Mouse (Mus musculus): ENCODE measurements around the gene Vwf.

Gene Vwf

DNA sequence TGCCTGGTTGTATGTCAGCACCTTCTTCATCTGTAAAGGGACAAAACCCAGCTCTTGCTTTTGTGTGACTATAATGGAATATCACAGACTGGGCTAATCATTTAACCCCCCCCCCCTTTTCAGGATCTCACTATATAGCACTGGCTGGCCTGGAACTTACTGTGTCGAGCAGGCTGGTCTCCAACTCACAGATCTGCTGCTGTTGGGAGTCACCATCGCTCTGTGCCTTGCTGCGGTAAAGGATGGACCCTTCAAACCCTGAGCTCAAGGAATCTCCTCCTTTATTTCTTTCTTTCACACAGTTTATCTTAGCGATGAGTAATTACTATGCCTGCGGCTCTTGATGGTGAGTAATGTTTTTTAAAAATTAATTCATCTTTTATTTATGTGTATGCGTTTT, at the start of gene Vwf:
Gene Vwf (plus strand): TSS at position 301 of the 400 bp plus-strand sequence.
- DNase-seq (ENCODE audit: low read depth), result no peak

DNA sequence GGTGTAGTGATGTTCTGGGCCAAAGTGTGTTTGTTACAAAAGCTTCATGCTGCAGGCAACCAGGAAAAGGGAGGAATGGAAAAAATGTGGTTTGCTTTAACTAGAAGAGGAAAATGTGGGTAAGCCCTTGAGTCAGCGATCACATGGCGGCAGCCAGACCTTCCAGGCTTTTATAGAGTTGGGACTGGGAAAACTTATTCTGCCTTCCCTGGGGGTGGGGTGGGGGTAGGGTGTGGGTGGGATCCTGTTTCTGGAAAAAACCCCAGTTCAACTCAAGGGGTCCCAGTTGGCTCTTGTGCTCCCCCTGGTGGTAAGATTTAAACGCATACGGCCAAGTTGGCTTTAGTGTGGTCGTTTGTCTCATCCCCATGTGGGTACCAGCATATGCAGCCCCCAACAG, 48.5 kb upstream of the Vwf start:
- DNase-seq (ENCODE audit: low read depth), result no peak

DNA sequence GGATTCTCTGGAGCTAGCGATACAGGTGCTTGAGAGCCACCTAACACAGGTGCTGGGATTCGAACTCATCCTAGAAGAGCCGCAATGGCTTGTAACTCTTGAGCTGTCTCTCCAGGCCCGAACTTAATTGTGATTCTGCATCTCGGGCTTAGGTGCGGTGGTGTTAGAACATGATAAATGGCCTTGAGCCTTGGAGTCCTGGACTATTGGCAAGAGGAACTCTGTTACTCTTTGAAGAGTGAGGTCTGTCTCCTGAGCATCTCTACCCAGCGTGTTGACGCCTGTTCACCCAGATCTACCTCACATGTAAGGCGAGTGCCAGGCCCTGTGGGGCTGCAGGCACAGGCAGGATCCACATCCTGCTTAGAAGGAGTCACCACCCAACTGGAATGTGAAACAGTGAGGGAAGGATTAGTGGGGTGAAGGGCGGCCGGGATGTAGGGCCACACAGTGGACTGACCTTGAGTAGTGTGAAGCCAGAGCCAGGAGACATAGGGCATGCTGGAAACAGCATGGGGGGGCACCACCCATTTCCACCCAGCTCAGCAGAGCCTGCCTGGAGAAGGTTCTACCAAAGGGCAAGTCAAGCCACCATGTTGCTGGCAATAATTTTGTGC, 43.3 kb upstream of the Vwf start:
- DNase-seq (ENCODE audit: low read depth), result no peak

- no peak for DNase-seq (ENCODE audit: low read depth)
Measured at GRCm38 (mm10) chr6:125504622-125505355, 41.8 kb upstream of the Vwf start.

DNA sequence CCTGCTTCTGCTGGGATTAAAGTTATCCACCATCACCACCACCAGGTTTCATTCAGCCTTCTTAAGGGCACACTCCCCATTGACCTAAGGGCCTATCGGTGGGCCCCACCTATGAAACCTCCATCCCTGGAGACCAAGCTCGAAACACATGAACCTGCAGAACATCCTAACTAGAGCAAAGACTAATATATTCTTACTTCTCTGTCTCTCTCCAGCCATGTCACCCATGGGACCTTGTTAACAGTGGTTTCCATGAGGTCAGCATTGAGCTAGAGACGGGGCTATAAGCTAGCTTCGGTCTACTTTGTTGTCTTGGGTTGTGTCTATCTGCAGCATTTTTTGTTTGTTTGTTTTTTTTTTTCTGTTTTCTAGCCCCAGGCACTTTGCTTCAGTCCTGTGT, 40.1 kb upstream of the Vwf start:
- no peak for DNase-seq (ENCODE audit: low read depth)

- no peak for DNase-seq (ENCODE audit: low read depth)
Measured at GRCm38 (mm10) chr6:125509783-125510182, 36.8 kb upstream of the Vwf start.

DNA sequence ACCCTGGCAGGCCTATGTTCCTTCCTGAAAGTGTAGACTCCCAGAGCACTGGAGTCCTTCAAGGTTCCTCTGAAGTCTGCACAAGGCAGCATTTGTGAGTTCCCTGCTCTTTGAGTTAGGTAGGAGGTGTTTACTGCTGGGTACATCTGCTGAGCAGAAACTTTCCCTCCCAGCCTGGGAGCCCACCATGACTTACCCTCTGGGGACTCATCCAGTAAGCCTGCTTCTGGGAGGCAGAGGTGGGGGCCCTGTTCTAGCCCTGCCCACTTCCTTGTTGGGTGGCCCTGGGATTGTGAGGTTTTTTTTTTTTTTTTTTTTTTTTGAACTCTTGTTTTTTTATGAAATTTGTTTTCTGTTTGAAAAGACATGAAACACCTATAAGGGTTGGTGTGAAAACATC, 35.9 kb upstream of the Vwf start:
- DNase-seq (ENCODE audit: low read depth), result no peak

DNA sequence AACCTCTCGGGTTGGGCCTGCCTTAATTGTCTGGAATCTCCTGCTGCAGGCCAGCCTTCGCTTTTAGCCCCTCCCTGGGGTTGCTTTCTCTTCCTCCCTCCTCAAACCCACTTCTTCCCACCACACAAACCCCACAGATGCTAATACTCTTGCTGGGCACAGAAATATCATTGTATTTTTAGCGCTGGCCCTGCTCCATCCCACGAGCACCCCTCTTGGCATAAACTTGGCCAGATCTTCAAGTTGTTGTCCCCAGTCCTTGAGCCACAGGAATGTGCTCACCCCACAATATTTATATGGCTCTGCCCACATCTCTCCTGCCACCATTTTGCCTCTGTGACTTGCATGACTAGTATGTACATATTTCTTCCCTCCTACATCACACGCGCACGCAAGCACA, 35.4 kb upstream of the Vwf start:
- DNase-seq (ENCODE audit: low read depth), result no peak

GRCm38 (mm10) chr6:125512950-125513596, 33.5 kb upstream of the Vwf start:
- no peak for DNase-seq (ENCODE audit: low read depth)

- no peak for DNase-seq (ENCODE audit: low read depth)
Measured at GRCm38 (mm10) chr6:125515503-125516315, 30.9 kb upstream of the Vwf start.

- DNase-seq (ENCODE audit: low read depth), result no peak
Measured at GRCm38 (mm10) chr6:125521558-125522193, 24.9 kb upstream of the Vwf start.

DNA sequence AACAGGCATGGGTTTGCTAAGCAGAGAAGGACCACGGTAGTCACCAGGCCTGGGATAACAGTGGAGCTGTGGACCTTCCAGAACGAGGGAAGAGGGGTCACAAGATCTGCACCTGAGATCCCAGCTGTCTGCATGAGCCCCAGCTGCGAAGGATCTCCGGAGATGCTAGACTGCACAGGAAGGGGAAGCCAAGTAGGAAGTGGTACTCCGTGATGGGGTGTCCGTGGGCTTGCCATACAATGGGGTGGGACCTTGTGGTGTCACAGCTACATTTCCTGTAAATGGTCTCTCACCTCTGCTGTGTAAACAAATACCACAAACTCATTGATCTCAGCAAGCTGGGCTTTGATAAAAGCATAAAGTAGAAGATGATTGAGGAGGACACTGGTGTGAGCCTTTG, 22.5 kb upstream of the Vwf start:
- no peak for DNase-seq (ENCODE audit: low read depth)

DNA sequence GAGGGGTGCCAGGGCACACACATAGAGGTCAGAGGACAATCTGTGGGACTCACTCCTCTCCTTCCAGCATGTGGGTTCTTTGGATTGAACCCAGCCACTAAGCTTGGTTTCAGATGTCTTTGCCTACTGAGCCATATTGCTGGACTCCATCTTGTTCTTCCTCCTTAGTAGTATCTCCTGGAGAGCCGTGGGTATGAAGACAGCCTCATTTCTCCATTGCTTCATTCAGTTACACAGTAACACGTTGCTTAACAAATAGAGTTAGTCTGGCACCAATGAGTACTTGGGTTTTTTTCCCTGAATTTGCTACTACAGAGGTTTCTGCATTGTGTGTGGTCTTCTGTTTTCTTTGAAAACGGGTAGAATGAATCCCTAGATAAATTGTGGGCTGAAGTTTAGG, 20.5 kb upstream of the Vwf start:
- no peak for DNase-seq (ENCODE audit: low read depth)

DNA sequence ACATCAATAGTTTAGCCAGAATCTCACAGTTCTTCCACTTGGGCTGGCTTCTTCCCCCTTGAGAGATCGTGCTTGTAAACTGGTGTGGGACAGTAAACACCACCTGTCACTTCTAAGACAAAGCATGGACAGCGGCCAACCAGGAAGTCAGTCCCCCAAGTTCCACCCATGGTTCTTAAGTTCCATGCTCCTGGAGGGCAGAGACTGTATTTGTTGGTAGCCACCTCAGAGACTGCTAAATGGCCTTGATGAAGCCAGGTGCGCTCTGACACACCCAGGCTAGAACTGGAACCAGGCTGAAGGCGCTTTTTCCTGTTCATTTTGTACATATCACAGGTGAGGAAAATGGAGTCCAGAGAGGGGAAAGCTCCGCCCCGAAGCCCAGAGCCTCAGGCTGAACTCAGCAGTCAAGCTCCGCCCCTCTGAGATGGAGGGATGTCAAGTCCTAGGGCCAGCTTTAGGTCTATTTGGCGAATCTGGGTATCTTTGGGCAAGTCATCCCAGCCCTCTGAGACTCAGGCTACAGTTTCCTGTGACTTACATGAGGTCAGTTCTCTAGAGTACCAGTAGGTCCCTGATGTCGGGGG, 17.9 kb upstream of the Vwf start:
- no peak for DNase-seq (ENCODE audit: low read depth)

DNA sequence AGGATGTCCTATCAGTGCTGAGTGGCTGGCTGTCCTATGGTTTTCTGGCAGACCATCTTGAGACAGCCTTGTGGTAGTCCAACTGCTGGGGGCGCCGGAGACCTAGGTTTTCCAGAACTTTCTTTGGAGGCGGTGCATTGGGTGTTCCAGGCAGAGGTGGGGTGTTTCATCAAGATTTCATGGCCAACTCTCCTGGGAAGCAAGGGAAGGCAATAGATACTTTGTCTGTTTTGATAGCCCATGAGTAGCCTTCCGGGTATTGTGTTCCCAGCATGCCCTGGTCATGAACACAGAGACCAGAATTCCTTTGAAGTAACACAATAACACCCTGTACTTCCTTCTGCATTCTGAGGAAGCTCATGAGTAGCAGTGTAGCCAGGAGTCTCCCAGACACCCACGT, 17.1 kb upstream of the Vwf start:
- DNase-seq (ENCODE audit: low read depth), result no peak

DNA sequence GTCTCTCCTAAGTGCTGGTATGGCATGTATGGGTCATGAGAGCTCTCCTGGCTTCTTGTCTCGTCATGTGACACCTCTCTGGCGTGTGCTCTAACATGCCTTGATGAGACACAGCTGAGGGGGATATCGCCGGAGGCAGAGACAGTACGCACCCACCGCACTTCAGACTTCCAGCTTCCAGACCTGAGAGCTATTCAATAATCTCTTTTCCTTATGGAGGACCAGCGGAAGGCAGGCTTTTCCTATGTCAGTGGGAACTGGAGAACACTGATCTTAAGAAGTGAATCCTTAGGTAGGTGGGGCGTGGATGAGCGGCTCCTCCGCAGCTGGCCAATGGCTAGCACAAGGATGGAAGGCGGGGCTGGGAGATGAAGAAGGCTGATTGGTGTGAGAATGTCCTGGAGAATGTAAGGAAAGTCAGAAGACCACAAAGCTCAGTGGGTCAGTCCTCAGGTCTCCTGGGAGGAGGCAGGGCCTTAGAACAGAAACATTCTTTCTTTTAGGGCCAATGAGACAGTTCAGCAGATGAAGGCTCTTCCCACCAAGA, 13.4 kb upstream of the Vwf start:
- DNase-seq (ENCODE audit: low read depth), result no peak

DNA sequence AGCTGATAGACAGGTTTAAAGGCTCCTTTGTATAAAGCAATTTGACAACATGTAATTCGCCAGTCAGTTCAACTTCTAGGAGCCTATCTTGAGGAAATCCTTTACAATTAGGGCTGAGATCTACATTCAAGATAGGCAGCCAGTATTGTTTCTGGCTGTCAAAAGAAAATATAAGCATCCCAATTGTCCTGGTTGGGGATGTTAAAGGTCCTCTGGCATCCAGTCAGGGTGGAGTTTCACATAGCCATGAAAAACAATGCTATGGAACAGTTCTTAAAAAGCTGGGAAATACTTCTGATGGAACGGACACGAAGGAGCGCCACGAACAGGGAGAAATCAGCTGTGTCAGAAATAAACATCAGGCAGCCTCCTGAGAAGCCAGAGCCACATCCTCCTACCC, 11.6 kb upstream of the Vwf start:
- DNase-seq (ENCODE audit: low read depth), result no peak

GRCm38 (mm10) chr6:125538469-125538868, 8.1 kb upstream of the Vwf start:
- no peak for DNase-seq (ENCODE audit: low read depth)

- DNase-seq (ENCODE audit: low read depth), result no peak
Measured at GRCm38 (mm10) chr6:125539423-125539822, 7.2 kb upstream of the Vwf start.

DNA sequence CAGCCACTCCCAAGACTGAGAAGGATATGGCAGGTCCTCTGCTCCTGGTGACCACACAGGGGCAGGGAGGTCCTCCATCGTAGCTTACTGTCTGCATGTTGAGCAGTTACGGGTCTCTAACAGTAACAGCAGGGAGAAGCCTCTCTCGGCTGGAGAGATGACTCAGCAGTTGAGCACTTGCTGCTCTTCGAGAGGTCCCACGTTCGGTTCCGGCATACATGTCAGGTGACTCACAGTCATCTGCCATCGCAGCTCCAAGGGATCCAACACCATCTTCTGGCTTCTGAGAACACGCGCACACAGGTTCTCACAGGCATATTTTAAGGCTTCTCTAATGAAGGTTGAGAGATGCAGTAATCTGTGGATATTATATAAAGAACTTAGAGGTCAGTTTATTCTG, 6.4 kb upstream of the Vwf start:
- DNase-seq (ENCODE audit: low read depth), result no peak

DNA sequence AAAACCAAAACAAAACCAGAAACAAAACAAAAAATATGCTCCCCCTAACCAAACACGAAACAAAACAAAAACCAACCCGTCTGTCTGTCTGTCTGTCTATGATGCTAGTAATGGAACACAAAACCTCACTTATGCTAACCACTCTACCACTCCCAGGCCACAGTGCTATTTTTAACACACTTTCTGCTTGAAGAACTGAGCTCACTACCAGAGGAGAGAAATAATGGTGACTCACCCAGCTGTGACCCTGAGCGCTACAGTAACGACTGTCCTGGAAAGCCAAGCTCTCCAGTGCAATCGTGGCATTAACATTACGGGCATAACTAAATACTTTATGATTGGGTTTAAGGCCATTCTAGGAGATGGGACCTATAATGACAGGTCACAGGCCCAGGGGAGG, 5.7 kb upstream of the Vwf start:
- DNase-seq (ENCODE audit: low read depth), result no peak

- DNase-seq (ENCODE audit: low read depth), result no peak
Measured at GRCm38 (mm10) chr6:125541296-125541695, 5.3 kb upstream of the Vwf start.
